Mouse (Mus musculus): Measurements from ENCODE around the gene Cdc34b.

GRCm38 (mm10) chr11:94762281-94762680 is 20.7 kb downstream of the Cdc34b start:
- no peak for TF ChIP-seq CTCF (IDR thresholded peaks at IDR 0.05; ENCODE audit: low read depth, low read length)
- TF ChIP-seq TAL1 (conservative IDR thresholded peaks at IDR 0.05; ENCODE audit: low read depth, low read length) = no peak
- no peak for TF ChIP-seq GATA1 (IDR thresholded peaks at IDR 0.05; ENCODE audit: borderline replicate concordance, low read length)
- no peak for TF ChIP-seq POLR2AphosphoS5 (IDR thresholded peaks at IDR 0.05; ENCODE audit: insufficient replicate concordance, low read depth, low read length)
- TF ChIP-seq GATA2 (IDR thresholded peaks at IDR 0.05; ENCODE audit: borderline replicate concordance, low read depth, low read length) = no peak

Measured in G1E (cell line).